Mouse (Mus musculus): ENCODE measurements around the gene AU022252. TPM values are rescaled to one million over a fixed set of nuclear protein-coding genes. Genes with fewer than 3 reads are reported as not detected.

The AU022252 gene
- polyA plus RNA-seq, 1 experiment from 2014 or later = 25.7 TPM

- ATAC-seq (ENCODE audit: insufficient read depth, low FRiP score) = no peak
- no peak overlapping the region for H3K4me3 ChIP-seq (replicated peaks; ENCODE audit: low read length)
- no peaks in the 10 kb centered on the region for H3K9me3 ChIP-seq (replicated peaks; ENCODE audit: control insufficient read depth, low read length)
- H3K27me3 ChIP-seq (ENCODE audit: control insufficient read depth, insufficient read depth, low read length) = no peaks in the 10 kb centered on the region
- 93% methylated on average over 11 of the region's 11 CpGs for WGBS
- H3K36me3 ChIP-seq (ENCODE audit: control insufficient read depth, insufficient read depth, low read length) = peaks cover 12% of the 10 kb centered on the region; the same call in 1 of the 2 replicates
- peaks cover 2% of the 10 kb centered on the region; the same call in 1 of the 2 replicates for H3K4me1 ChIP-seq (ENCODE audit: control insufficient read depth, insufficient read depth, low read length)
- no peak overlapping the region for H3K9ac ChIP-seq (ENCODE audit: low read length)
- H3K4me2 ChIP-seq (ENCODE audit: low read depth, low read length) = no peak overlapping the region
- H3K27ac ChIP-seq (ENCODE audit: low read length) = no peak overlapping the region
Measured at GRCm38 (mm10) chr4:119226751-119227150, 5.8 kb downstream of the AU022252 start.

GRCm38 (mm10) chr4:119225719-119226118 lies 6.8 kb downstream of the AU022252 start:
- no peak overlapping the region for H3K9ac ChIP-seq (ENCODE audit: low read length)
- no peaks in the 10 kb centered on the region for H3K27me3 ChIP-seq (ENCODE audit: control insufficient read depth, insufficient read depth, low read length)
- WGBS = 86% methylated on average over 9 of the region's 9 CpGs
- H3K9me3 ChIP-seq (replicated peaks; ENCODE audit: control insufficient read depth, low read length) = no peaks in the 10 kb centered on the region
- H3K36me3 ChIP-seq (ENCODE audit: control insufficient read depth, insufficient read depth, low read length) = peaks cover 12% of the 10 kb centered on the region; the same call in 1 of the 2 replicates
- H3K4me1 ChIP-seq (ENCODE audit: control insufficient read depth, insufficient read depth, low read length) = no peaks in the 10 kb centered on the region
- ATAC-seq (ENCODE audit: insufficient read depth, low FRiP score) = no peak
- no peak overlapping the region for H3K4me3 ChIP-seq (replicated peaks; ENCODE audit: low read length)
- H3K4me2 ChIP-seq (ENCODE audit: low read depth, low read length) = no peak overlapping the region
- no peak overlapping the region for H3K27ac ChIP-seq (ENCODE audit: low read length)

GRCm38 (mm10) chr4:119224534-119224933 lies 8.0 kb downstream of the AU022252 start:
- 92% methylated on average over 3 of the region's 3 CpGs for WGBS
- Histone ChIP-seq H3K4me1 (ENCODE audit: control insufficient read depth, insufficient read depth, low read length) (no peaks in the 10 kb centered on the region), H3K27me3 (ENCODE audit: control insufficient read depth, insufficient read depth, low read length) (no peaks in the 10 kb centered on the region), H3K4me3 (replicated peaks; ENCODE audit: low read length) (no peak overlapping the region), H3K4me2 (ENCODE audit: low read depth, low read length) (no peak overlapping the region), H3K9me3 (replicated peaks; ENCODE audit: control insufficient read depth, low read length) (no peaks in the 10 kb centered on the region), H3K27ac (ENCODE audit: low read length) (no peak overlapping the region), H3K36me3 (ENCODE audit: control insufficient read depth, insufficient read depth, low read length) (peaks cover 12% of the 10 kb centered on the region; the same call in 1 of the 2 replicates), H3K9ac (ENCODE audit: low read length) (no peak overlapping the region)
- no peak for ATAC-seq (ENCODE audit: insufficient read depth, low FRiP score)

GRCm38 (mm10) chr4:119223696-119224095 lies 8.8 kb downstream of the AU022252 start:
- H3K27ac ChIP-seq (ENCODE audit: low read length) = no peak overlapping the region
- no peaks in the 10 kb centered on the region for H3K4me1 ChIP-seq (ENCODE audit: control insufficient read depth, insufficient read depth, low read length)
- ATAC-seq (ENCODE audit: insufficient read depth, low FRiP score) = no peak
- H3K36me3 ChIP-seq (ENCODE audit: control insufficient read depth, insufficient read depth, low read length) = peaks cover 12% of the 10 kb centered on the region; the same call in 1 of the 2 replicates
- no peak overlapping the region for H3K4me3 ChIP-seq (replicated peaks; ENCODE audit: low read length)
- H3K9ac ChIP-seq (ENCODE audit: low read length) = no peak overlapping the region
- H3K27me3 ChIP-seq (ENCODE audit: control insufficient read depth, insufficient read depth, low read length) = no peaks in the 10 kb centered on the region
- H3K4me2 ChIP-seq (ENCODE audit: low read depth, low read length) = no peak overlapping the region
- H3K9me3 ChIP-seq (replicated peaks; ENCODE audit: control insufficient read depth, low read length) = no peaks in the 10 kb centered on the region
- WGBS = 83% methylated on average over 1 of the region's 1 CpGs

- no peak within 1 kb of the TSS for H3K4me2 ChIP-seq (ENCODE audit: low read depth, low read length)
- ATAC-seq (ENCODE audit: insufficient read depth, low FRiP score) = no peak
- WGBS = 14% methylated on average over 11 of the region's 11 CpGs
- H3K27me3 ChIP-seq (ENCODE audit: control insufficient read depth, insufficient read depth, low read length) = no peaks in the 10 kb centered on the region
- no peak within 1 kb of the TSS for H3K4me3 ChIP-seq (replicated peaks; ENCODE audit: low read length)
- H3K27ac ChIP-seq (ENCODE audit: low read length) = no peak within 1 kb of the TSS
- H3K36me3 ChIP-seq (ENCODE audit: control insufficient read depth, insufficient read depth, low read length) = no peaks in the 10 kb centered on the region
- no peak within 1 kb of the TSS; the same call in 1 of the 2 replicates for H3K9ac ChIP-seq (ENCODE audit: low read length)
- H3K9me3 ChIP-seq (replicated peaks; ENCODE audit: control insufficient read depth, low read length) = no peaks in the 10 kb centered on the region
- H3K4me1 ChIP-seq (ENCODE audit: control insufficient read depth, insufficient read depth, low read length) = no peaks in the 10 kb centered on the region
Measured at GRCm38 (mm10) chr4:119218169-119218568, 14.3 kb downstream of the AU022252 start, which contains the start of gene Tmem269. Gene Tmem269, minus strand, starts transcription at chr4:119218217.

GRCm38 (mm10) chr4:119216667-119217066 lies 15.8 kb downstream of the AU022252 start:
- Histone ChIP-seq H3K4me1 (ENCODE audit: control insufficient read depth, insufficient read depth, low read length) (no peaks in the 10 kb centered on the region), H3K4me2 (ENCODE audit: low read depth, low read length) (no peak overlapping the region), H3K9ac (ENCODE audit: low read length) (no peak overlapping the region), H3K36me3 (ENCODE audit: control insufficient read depth, insufficient read depth, low read length) (no peaks in the 10 kb centered on the region), H3K4me3 (replicated peaks; ENCODE audit: low read length) (no peak overlapping the region), H3K27me3 (ENCODE audit: control insufficient read depth, insufficient read depth, low read length) (no peaks in the 10 kb centered on the region), H3K27ac (ENCODE audit: low read length) (no peak overlapping the region), H3K9me3 (replicated peaks; ENCODE audit: control insufficient read depth, low read length) (no peaks in the 10 kb centered on the region)
- 75% methylated on average over 8 of the region's 8 CpGs for WGBS
- peak; percentile 35; the same call in 1 of the 2 replicates for ATAC-seq (ENCODE audit: insufficient read depth, low FRiP score)

GRCm38 (mm10) chr4:119204672-119205071 lies 27.8 kb downstream of the AU022252 start:
- H3K4me2 ChIP-seq (ENCODE audit: low read depth, low read length) = no peak overlapping the region
- WGBS = 18% methylated on average over 8 of the region's 8 CpGs
- no peaks in the 10 kb centered on the region for H3K27me3 ChIP-seq (ENCODE audit: control insufficient read depth, insufficient read depth, low read length)
- H3K4me3 ChIP-seq (replicated peaks; ENCODE audit: low read length) = no peak overlapping the region
- peaks cover 2% of the 10 kb centered on the region; the same call in 1 of the 2 replicates for H3K36me3 ChIP-seq (ENCODE audit: control insufficient read depth, insufficient read depth, low read length)
- H3K9me3 ChIP-seq (replicated peaks; ENCODE audit: control insufficient read depth, low read length) = no peaks in the 10 kb centered on the region
- peak; percentile 72; the same call in 1 of the 2 replicates for ATAC-seq (ENCODE audit: insufficient read depth, low FRiP score)
- no peak overlapping the region for H3K9ac ChIP-seq (ENCODE audit: low read length)
- no peaks in the 10 kb centered on the region for H3K4me1 ChIP-seq (ENCODE audit: control insufficient read depth, insufficient read depth, low read length)
- no peak overlapping the region for H3K27ac ChIP-seq (ENCODE audit: low read length)

GRCm38 (mm10) chr4:119198105-119198504 lies 34.4 kb downstream of the AU022252 start:
- no peak overlapping the region for H3K27ac ChIP-seq (ENCODE audit: low read length)
- H3K4me3 ChIP-seq (replicated peaks; ENCODE audit: low read length) = no peak overlapping the region
- peaks cover 8% of the 10 kb centered on the region; the same call in 1 of the 2 replicates for H3K36me3 ChIP-seq (ENCODE audit: control insufficient read depth, insufficient read depth, low read length)
- peaks cover 13% of the 10 kb centered on the region for H3K4me1 ChIP-seq (ENCODE audit: control insufficient read depth, insufficient read depth, low read length)
- no peaks in the 10 kb centered on the region for H3K9me3 ChIP-seq (replicated peaks; ENCODE audit: control insufficient read depth, low read length)
- no peak overlapping the region for H3K4me2 ChIP-seq (ENCODE audit: low read depth, low read length)
- no peak for ATAC-seq (ENCODE audit: insufficient read depth, low FRiP score)
- H3K27me3 ChIP-seq (ENCODE audit: control insufficient read depth, insufficient read depth, low read length) = no peaks in the 10 kb centered on the region
- no peak overlapping the region for H3K9ac ChIP-seq (ENCODE audit: low read length)
- 73% methylated on average over 6 of the region's 6 CpGs for WGBS

GRCm38 (mm10) chr4:119195582-119196320 lies 36.8 kb downstream of the AU022252 start:
- H3K4me2 ChIP-seq (ENCODE audit: low read depth, low read length) = peak overlapping the region; percentile 77
- WGBS = 7% methylated on average over 18 of the region's 18 CpGs
- H3K9ac ChIP-seq (ENCODE audit: low read length) = peak overlapping the region; percentile 91
- peak overlapping the region; percentile 46; the same call in 1 of the 2 replicates for H3K27ac ChIP-seq (ENCODE audit: low read length)
- H3K4me1 ChIP-seq (ENCODE audit: control insufficient read depth, insufficient read depth, low read length) = peaks cover 13% of the 10 kb centered on the region
- no peaks in the 10 kb centered on the region for H3K27me3 ChIP-seq (ENCODE audit: control insufficient read depth, insufficient read depth, low read length)
- H3K9me3 ChIP-seq (replicated peaks; ENCODE audit: control insufficient read depth, low read length) = no peaks in the 10 kb centered on the region
- peak overlapping the region; percentile 82 for H3K4me3 ChIP-seq (replicated peaks; ENCODE audit: low read length)
- no peak; the same call in 1 of the 2 replicates for ATAC-seq (ENCODE audit: insufficient read depth, low FRiP score)
- H3K36me3 ChIP-seq (ENCODE audit: control insufficient read depth, insufficient read depth, low read length) = peaks cover 8% of the 10 kb centered on the region; the same call in 1 of the 2 replicates
